Mouse (Mus musculus) brain, embryonic 14.5 days (tissue): ENCODE results near the gene Ywhab.

Experiments
- CTCF ChIP-seq: fragments of 200-500 bp; IDR thresholded peaks from 2 replicates; pipeline ENCODE4 v1.5.1; 2012; ENCODE audit warnings: inconsistent platforms, mild to moderate bottlenecking, moderate library complexity, borderline replicate concordance; ENCODE audit not compliant: insufficient read depth, insufficient read length; ENCODE audit errors: extremely low read depth
- POLR2A ChIP-seq: fragments of 200-500 bp; IDR thresholded peaks from 2 replicates; pipeline ENCODE4 v1.6.1; 2012; ENCODE audit warnings: mild to moderate bottlenecking, inconsistent platforms, borderline replicate concordance; ENCODE audit not compliant: poor library complexity, insufficient read depth, insufficient read length, severe bottlenecking; ENCODE audit errors: extremely low read depth

- TF ChIP-seq CTCF (no peak), POLR2A (no peak)
Measured at GRCm38 (mm10) chr2:164025150-164025549, 30.4 kb downstream of the Ywhab start, which contains the start of gene Pabpc1l.
